Mouse (Mus musculus): ENCODE measurements around the gene Cd4.

Gene Cd4

GRCm38 (mm10) chr6:124887986-124888385 lies at the start of gene Cd4:
Gene Cd4 (minus strand): TSS chr6:124888221.
- DNase-seq (ENCODE audit: low spot score in 2 of 2): no peak

- no peak for DNase-seq (ENCODE audit: low spot score in 2 of 2)
Observed at GRCm38 (mm10) chr6:124937493-124937892, 49.5 kb upstream of the Cd4 start.

GRCm38 (mm10) chr6:124936681-124937080 lies 48.7 kb upstream of the Cd4 start:
- DNase-seq (ENCODE audit: low spot score in 2 of 2): no peak

- DNase-seq (ENCODE audit: low spot score in 2 of 2): no peak
Observed at GRCm38 (mm10) chr6:124934670-124935069, 46.6 kb upstream of the Cd4 start.

GRCm38 (mm10) chr6:124933127-124933526 lies 45.1 kb upstream of the Cd4 start:
- no peak for DNase-seq (ENCODE audit: low spot score in 2 of 2)

- no peak for DNase-seq (ENCODE audit: low spot score in 2 of 2)
Observed at GRCm38 (mm10) chr6:124932314-124932695, 44.3 kb upstream of the Cd4 start.

- peak in 1 of 2 experiments; percentile 44 for DNase-seq (ENCODE audit: low spot score in 2 of 2)
Observed at GRCm38 (mm10) chr6:124931525-124932313, 43.7 kb upstream of the Cd4 start.

- DNase-seq (ENCODE audit: low spot score in 2 of 2): peak; percentile 98 to 99
Observed at GRCm38 (mm10) chr6:124930754-124931524, 42.9 kb upstream of the Cd4 start, which contains the start of gene Mlf2. Gene Mlf2 (plus strand): TSS chr6:124931386.

GRCm38 (mm10) chr6:124930231-124930630 lies 42.2 kb upstream of the Cd4 start:
- DNase-seq (ENCODE audit: low spot score in 2 of 2): no peak

- peak in 1 of 2 experiments; percentile 61 for DNase-seq (ENCODE audit: low spot score in 2 of 2)
Observed at GRCm38 (mm10) chr6:124925941-124926340, 37.9 kb upstream of the Cd4 start.

- no peak for DNase-seq (ENCODE audit: low spot score in 2 of 2)
Observed at GRCm38 (mm10) chr6:124925173-124925793, 37.3 kb upstream of the Cd4 start.

- no peak for DNase-seq (ENCODE audit: low spot score in 2 of 2)
Observed at GRCm38 (mm10) chr6:124921539-124921938, 33.5 kb upstream of the Cd4 start.

- DNase-seq (ENCODE audit: low spot score in 2 of 2): no peak
Observed at GRCm38 (mm10) chr6:124920318-124921085, 32.5 kb upstream of the Cd4 start.

- peak; percentile 96 to 97 for DNase-seq (ENCODE audit: low spot score in 2 of 2)
Observed at GRCm38 (mm10) chr6:124919695-124920317, 31.8 kb upstream of the Cd4 start, which contains the start of gene Ptms. Gene Ptms (minus strand): TSS chr6:124920103.

- no peak for DNase-seq (ENCODE audit: low spot score in 2 of 2)
Observed at GRCm38 (mm10) chr6:124918890-124919627, 31.0 kb upstream of the Cd4 start.

GRCm38 (mm10) chr6:124918331-124918690 lies 30.3 kb upstream of the Cd4 start:
- no peak for DNase-seq (ENCODE audit: low spot score in 2 of 2)

GRCm38 (mm10) chr6:124917518-124918330 lies 29.7 kb upstream of the Cd4 start:
- peak; percentile 92 for DNase-seq (ENCODE audit: low spot score in 2 of 2)

GRCm38 (mm10) chr6:124916695-124917517 lies 28.9 kb upstream of the Cd4 start:
- DNase-seq (ENCODE audit: low spot score in 2 of 2): peak; percentile 87 to 91
